Mouse (Mus musculus) cerebellum, postnatal 36 days (tissue): ENCODE results near the gene Ctc1.

ENCODE experiments used
- DNase-seq, 2 experiments: peaks; one replicate each; pipeline ENCODE4 v3.0.0; 2021 to 2022; ENCODE audit warnings: mixed read lengths in 2 of 2

Ctc1 gene

DNA sequence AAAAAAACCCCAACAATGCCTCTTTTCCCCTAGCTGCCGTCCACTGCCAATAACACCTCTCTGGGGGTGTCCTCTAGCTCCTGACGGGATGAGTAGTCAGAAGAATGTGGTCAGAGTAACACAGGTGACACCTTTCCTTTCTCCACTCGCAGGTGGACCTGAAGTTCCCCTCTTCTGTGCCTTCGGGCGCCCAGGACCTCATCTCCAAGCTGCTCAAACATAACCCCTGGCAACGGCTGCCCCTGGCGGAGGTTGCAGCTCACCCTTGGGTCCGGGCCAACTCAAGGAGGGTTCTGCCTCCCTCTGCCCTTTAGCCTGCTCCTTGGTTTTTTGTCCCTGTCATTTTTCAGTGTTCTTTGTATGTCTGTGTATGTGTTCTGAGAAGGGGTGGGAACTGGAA lies 35.0 kb downstream of the Ctc1 start:
- no peak for DNase-seq

GRCm38 (mm10) chr11:69051771-69052170 lies 36.1 kb downstream of the Ctc1 start:
- no peak for DNase-seq

DNA sequence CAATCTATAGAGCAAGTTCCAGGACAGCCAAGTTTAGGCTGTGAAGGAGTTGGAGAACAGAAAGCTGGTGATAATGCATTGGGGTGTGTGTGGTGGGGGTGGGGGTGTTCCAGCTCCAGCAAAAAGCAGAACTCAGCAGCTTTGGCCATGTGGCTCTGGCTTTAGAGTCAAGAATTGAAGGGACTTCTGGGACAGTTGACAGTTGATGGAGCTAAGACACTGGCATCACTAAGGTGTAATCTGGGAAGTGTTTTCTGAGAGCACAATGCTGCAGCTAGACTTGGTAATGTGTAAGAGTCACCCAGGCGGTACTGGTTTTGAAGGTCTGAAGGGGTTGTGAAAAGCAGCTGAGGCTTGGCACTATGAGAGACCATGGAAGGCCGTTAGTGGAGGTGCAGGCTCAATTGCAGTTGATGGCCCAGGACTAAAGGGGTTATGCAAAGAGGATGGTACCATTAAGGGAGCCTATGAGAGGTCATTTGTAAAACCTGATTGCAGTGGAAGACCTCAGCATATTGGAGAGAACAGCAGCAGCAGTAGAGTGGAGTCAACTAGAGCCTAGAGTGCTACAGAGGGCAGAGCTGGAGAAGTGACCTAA lies 37.2 kb downstream of the Ctc1 start:
- no peak for DNase-seq

GRCm38 (mm10) chr11:69053848-69054247 lies 38.1 kb downstream of the Ctc1 start:
- DNase-seq: no peak

DNA sequence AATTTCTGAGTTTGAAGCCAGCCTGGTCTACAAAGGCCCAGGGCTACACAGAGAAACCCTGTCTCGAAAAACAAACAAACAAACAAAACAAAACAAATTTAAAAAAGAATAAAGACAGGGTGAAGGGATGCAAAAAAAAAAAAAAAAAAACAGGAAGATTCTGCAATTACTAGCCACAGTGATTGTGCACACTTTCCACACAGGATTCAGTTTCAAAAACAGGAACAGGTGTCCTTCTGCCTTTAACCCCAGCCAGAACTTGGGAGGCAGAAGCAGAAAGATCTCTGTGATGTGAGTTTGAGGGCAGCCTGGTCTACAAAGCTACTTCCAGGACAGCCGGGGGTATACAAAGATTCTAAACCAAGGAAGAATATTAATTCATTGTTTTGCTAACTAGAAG lies 42.6 kb downstream of the Ctc1 start:
- no peak for DNase-seq

DNA sequence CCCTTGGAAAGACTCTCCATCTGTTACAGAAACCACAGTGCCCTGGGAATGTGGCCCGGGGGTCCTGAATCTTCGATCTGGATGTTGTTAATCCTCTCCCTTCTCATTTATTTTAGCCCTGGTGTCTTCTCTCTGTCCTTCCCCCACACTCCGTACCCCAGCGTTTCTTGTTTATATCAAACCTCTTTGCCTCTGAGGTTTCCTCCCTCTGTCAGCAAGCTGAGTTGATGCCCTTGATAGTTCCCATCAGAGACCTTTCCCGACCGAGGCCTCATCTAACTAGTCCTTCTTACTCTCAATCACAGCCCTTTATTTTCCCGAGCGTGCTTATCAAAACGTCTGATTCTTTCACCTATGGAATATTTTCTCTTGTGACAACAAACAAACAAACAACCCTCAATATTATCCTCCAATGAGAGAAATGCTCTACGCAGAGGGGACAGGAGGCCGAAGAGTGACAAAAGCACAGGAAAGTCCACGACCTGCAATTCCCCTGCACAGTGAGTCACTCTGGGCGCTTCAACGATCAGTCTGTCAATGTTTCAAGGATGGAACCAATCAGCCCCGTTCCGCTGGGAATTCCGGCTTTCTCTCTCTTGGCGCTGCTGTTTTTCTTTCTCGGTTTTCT lies 43.1 kb downstream of the Ctc1 start:
- peak; percentile 13 to 34 for DNase-seq

GRCm38 (mm10) chr11:69059357-69059974 lies 43.8 kb downstream of the Ctc1 start, which contains the start of gene Borcs6:
TSS of gene Borcs6 (plus strand) at chr11:69059717.
- DNase-seq: peak; percentile 92 to 95

DNA sequence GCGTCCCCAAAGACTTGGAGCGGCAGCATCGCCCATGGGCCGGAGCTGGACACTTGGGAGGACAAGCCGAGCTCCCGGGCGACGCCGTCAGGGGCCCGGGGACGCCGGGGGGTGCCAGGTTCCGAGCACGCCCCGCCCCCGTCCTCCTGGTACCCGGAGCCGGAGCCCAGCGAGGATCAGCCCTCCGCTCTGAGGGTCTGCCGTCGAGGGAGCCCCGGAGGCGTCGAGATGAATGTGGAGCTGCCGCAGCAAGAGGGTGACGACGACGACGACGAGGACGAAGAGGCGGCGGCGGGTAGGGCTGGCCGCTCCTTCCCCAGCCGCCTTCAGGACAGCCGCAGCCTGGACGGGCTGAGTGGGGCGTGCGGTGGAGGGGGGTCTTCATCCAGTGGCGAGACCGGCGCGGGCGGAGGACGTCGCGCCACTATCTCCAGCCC lies 44.3 kb downstream of the Ctc1 start:
- DNase-seq: peak in 1 of 2 experiments; percentile 60

GRCm38 (mm10) chr11:69060448-69061254 lies 44.9 kb downstream of the Ctc1 start:
- DNase-seq: peak in 1 of 2 experiments; percentile 43

DNA sequence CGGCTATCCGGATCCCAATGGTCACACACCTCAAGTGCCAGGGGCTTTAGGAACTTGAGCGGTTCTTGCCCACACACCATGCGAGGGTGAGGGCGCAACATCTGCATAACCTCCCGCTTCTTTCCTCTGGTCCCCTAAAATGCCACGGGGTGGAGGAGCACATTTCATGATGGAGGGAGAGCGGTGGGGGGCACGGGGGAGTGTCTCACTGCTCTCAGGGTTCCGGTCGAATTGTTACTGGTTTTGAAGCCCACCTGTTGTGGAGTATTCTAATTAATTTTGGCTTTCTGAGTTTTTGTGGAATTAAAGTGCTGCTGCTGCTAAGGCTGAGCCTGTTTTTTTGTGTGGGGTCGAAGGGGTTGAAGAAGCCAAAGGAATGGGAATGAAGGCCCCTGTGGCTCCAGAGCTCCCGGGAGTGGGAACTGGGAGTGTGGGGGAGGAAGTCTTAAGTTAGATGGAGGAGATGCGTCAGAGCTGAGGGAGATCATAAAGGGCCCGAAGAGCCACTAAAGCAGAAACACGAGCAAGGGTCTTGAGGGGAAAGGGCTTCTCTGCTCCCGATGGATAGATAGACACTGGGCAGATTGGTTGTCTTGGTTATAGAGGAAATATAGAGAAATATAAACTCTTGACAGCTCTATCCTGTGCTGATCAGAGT lies 45.7 kb downstream of the Ctc1 start:
- peak in 1 of 2 experiments; percentile 31 for DNase-seq

GRCm38 (mm10) chr11:69062194-69062760 lies 46.6 kb downstream of the Ctc1 start:
- DNase-seq: peak; percentile 78 to 86

DNA sequence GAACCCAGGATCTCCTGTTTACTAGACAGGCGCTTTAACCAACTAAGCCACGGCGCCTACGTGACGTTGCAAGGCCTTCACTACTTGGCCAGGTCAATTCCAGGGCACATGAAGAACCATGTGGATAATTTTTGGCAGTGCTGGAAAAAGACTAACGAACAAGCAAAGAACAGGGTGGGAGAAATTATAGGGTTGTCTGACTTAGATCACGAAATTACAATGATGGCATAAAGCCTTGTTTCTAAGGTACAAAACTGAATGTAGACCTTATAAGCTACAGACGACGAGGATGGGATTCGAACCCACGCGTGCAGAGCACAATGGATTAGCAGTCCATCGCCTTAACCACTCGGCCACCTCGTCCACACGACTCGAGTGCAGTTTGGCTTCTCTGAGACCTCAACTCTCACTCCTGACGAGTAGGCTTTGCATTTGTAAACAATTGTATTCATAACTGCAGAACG lies 47.1 kb downstream of the Ctc1 start:
- DNase-seq: peak; percentile 91 to 99

GRCm38 (mm10) chr11:69063413-69064201 lies 47.9 kb downstream of the Ctc1 start:
- DNase-seq: peak; percentile 78 to 82

- no peak for DNase-seq
These were observed 48.8 kb downstream of the Ctc1 start for GRCm38 (mm10) chr11:69064259-69065133.

DNA sequence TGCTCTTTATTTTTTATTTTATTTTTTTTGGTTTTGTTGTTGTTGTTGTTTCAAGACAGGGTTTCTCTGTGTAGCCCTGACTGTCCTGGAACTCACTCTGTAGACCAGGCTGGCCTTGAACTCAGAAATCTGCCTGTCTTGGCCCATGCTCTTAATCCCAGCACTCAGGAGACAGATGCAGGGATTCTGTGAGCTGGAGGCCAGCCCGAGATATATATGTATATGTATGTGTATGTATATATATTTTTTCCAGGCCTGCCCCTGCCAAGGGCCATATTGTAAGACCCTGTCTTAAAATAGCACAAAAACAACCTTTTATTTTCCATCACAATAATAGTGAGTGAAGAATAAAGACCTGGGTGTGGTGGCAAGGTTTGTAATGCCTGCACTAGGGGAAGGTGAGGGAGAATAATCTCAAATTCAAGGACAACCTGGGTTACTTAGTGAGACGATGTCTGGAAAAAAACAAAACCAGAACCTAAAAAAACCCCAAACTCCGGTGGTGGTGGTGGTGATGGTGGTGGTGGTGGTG lies 49.7 kb downstream of the Ctc1 start:
- no peak for DNase-seq

GRCm38 (mm10) chr11:69066163-69066861 lies 50.6 kb downstream of the Ctc1 start:
- peak; percentile 66 for DNase-seq

DNA sequence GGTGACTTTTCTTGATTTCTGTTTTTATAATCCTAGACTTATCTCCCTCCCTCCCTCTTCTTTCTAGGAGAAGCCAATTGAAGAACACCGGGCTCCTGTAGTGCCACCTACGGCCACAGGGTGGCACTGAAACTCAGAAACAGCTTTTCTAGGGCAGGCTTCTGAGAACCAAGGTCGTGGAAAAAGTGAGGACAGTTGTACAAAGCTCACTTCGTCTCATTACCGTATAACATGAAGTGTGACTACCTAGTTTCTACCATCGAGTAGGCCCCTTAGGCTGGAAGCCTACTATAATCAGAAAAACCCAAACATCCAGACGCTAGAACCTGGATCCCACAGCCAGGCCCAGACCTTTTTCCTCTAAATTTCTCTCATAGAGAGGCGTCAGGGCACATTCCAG lies 51.2 kb downstream of the Ctc1 start:
- peak; percentile 93 to 96 for DNase-seq

GRCm38 (mm10) chr11:69067601-69068000 lies 51.9 kb downstream of the Ctc1 start:
- no peak for DNase-seq

GRCm38 (mm10) chr11:69070093-69070492 lies 54.4 kb downstream of the Ctc1 start:
- DNase-seq: no peak
